Mouse (Mus musculus): ENCODE data around the gene Gm20662.
"Not testable (repeated sequence)": the region's sequence is repeated elsewhere in the genome, so short reads cannot be mapped to it uniquely, and the experiment has no call there.

The Gm20662 gene

GRCm38 (mm10) chr9:108010385-108010784 is 14.2 kb downstream of the Gm20662 start:
- DNase-seq (ENCODE audit: low spot score) = no peak

DNA sequence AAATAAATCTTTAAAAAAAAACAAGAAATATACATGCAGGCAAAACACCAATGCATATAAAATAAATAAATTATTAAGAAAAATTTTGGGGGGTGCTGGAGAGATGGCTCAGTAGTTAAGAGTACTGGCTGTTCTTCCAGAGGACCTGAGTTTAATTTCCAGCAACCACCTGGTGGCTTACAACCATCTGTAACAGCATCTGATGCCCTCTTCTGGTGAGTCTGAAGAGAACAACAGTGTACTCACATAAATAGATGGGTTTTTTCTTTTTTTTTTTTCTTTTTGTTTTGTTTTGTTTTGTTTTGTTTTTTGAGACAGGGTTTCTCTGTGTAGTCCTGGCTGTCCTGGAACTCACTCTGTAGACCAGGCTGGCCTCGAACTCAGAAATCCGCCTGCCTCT is 17.4 kb downstream of the Gm20662 start:
- not testable (repeated sequence) for DNase-seq (ENCODE audit: low spot score)

DNA sequence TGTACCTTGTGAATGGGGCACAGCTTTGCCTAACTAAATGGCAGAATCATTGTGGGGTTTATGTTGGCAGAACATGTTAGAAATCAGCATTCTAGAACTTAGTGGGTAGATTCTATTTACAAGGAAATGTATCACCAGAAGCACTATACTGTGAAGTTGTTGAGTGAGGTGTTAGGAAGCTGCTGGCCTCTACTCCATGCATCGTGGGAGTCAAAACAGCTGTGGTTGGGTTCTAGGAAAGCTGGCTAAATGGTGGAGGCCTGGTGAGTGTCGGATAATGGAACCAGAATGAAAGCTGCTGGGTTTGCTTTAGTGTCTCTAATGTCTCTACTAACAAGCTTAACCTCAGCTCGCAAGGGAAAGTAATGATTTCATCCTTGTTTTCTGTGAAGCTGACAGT is 21.0 kb downstream of the Gm20662 start:
- DNase-seq (ENCODE audit: low spot score) = no peak

GRCm38 (mm10) chr9:108020741-108021140 is 24.6 kb downstream of the Gm20662 start:
- DNase-seq (ENCODE audit: low spot score) = no peak

DNA sequence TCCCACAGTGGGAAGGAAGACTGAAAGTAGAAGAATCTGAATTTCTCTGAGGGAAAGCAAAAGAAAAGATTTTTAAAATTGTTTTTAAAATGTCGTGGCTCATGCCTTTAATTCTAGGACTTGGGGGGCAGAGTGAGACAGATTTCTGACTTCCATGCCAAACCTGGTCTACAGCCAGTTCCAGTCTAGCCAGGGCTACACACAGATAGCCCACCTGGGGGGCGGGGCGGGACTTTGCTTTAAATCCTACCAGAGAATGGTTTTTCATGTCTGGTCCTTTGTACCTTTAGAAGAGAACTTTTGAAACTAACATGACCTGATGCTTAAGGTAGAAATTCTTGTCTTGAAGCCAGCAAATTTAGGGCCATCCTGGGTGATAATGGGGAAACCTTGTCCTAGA is 27.1 kb downstream of the Gm20662 start:
- DNase-seq (ENCODE audit: low spot score) = no peak

DNA sequence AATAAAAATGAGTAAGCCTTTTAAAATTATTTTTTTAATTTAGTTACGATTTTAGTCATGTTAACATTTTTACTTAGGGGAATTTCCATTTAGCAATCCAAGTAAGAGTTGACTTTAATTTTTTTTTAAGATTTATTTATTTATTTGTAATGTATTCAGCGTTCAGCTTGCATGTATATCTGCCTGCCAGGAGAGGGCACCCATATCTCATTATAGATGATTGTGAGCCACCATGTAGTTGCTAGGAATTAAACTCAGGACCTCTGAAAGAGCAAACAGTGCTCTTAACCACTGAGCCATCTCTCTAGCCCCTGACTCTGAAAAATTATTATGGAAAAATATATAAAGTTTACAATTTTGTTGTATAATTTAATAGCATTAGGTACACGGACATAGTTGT is 30.4 kb downstream of the Gm20662 start:
- no peak for DNase-seq (ENCODE audit: low spot score)

- no peak for DNase-seq (ENCODE audit: low spot score)
These were observed 31.7 kb downstream of the Gm20662 start for GRCm38 (mm10) chr9:108027867-108028266.

GRCm38 (mm10) chr9:108032126-108032525 is 36.0 kb downstream of the Gm20662 start:
- DNase-seq (ENCODE audit: low spot score) = no peak

GRCm38 (mm10) chr9:108035331-108036156 is 39.4 kb downstream of the Gm20662 start:
- DNase-seq (ENCODE audit: low spot score) = no peak

GRCm38 (mm10) chr9:108044751-108045492 is 48.8 kb downstream of the Gm20662 start:
- DNase-seq (ENCODE audit: low spot score) = no peak

DNA sequence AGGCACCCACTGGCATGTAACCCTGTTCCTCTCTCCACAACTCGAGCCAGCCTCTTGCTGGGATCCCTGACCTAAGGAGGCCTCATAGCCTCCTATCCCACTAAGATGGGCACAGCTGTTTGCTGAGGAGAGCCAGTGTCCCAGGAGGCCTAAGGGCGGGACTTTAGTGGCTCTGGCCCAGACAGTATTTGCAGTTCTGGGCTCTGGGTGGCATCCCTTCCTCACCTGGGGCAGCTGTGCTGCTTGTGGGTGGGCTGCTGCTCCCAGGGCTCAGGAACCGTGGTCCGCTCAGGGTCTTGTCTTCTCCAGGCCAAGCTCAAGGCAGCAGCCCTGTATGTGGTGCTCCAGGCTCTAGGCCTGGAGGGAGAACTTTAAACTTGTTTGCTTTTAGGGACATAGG is 50.4 kb downstream of the Gm20662 start:
- no peak for DNase-seq (ENCODE audit: low spot score)

- no peak for DNase-seq (ENCODE audit: low spot score)
These were observed 51.7 kb downstream of the Gm20662 start for GRCm38 (mm10) chr9:108047601-108048565.

DNA sequence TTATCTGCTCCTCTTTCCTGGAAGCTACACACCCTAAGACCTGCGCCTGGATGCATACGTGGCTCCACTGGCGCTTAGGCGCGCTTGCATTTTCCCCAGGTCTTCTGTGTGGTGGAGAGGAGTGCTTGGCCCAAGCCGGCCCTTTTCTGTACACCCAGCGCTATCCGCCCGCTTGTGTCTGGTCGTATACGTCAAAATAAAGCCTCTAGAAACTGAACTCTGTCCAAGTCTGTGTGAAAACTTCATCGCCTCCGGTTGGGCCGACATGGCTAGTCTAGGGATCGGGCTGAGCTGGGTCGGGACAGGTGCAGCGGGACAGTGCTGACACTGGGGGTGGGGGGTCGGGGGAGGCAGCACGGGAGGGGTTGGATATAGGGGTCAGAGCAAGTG is 52.4 kb downstream of the Gm20662 start:
- DNase-seq (ENCODE audit: low spot score) = no peak

GRCm38 (mm10) chr9:108049016-108049455 is 52.9 kb downstream of the Gm20662 start, which contains the start of gene Gmppb:
Gmppb (plus strand) TSS chr9:108049242.
- peak; percentile 93 for DNase-seq (ENCODE audit: low spot score)

- DNase-seq (ENCODE audit: low spot score) = no peak
These were observed 53.6 kb downstream of the Gm20662 start for GRCm38 (mm10) chr9:108049561-108050251.

DNA sequence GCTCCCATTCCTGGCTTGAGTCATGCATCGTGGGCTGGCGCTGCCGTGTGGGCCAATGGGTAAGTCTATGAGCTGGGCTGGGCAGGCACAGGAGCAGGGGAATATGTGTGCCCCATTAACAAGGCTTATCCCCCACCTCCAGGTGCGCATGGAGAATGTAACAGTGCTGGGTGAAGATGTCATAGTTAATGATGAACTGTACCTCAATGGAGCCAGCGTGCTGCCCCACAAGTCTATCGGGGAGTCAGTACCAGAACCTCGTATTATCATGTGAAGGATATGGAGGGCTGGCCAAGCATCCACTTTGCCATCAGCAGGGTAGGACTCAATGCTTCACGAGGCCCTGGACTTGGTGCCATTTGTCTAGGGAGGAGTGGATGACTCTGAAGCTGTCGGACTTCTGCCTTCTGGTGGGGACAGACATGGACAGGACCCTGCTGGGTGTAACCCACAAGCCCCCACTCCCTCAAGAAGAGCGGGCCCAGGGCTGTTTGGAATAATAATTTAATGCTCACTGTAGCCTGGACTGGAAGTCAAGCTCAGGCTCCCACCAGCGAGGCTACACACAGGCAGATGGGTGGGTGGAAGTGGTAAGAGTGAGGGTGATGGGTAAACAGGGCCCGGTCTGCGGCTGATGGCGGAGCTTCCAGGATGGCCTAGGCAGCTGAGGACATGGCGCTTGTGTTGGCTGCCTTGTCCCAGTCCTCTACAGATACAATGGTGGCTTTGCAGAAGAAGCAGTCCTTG is 55.2 kb downstream of the Gm20662 start:
- DNase-seq (ENCODE audit: low spot score) = no peak

DNA sequence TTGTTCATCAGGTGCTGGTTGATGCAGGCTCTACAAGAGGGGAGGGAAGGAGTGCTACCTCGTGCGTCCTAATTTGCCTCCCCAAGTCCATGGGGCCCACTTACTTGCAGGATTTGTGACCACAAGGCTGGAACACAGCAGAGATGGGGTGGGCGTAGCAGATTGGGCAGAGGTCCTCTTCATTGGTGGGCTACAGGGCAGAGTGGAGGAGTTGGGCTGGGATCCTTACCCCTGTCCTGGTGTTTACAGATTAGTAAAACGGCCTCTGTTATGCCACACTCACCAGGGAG is 55.7 kb downstream of the Gm20662 start:
- DNase-seq (ENCODE audit: low spot score) = no peak

DNA sequence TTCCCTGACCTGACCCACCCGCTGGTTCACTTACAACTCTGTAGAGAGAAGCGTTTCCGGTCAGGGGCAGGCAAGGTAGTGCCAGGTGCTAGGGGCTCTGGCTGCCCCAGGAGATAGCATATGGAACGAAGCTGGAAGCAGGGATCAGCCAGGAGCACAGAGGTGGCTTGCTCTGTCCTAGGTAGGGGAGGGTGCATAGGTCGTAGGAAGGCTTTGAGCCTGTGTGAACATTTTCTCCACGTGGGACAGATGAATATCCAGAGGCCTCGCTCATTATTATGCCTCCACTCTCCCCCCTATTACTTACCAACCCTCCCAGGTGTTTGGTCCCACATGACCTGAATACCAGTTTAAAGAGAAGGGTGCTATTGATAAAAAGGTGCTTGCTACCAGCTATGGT is 56.3 kb downstream of the Gm20662 start:
- DNase-seq (ENCODE audit: low spot score) = no peak

GRCm38 (mm10) chr9:108052885-108053664 is 56.9 kb downstream of the Gm20662 start, which contains the start of gene Amigo3:
Amigo3 (plus strand) TSS chr9:108053159.
- DNase-seq (ENCODE audit: low spot score) = peak; percentile 98

- peak; percentile 39 for DNase-seq (ENCODE audit: low spot score)
These were observed 57.6 kb downstream of the Gm20662 start for GRCm38 (mm10) chr9:108053665-108054225.

Data from testis, postnatal 10 days (tissue).